Mouse (Mus musculus): ENCODE data around the gene Olfr1163. TPM values are rescaled to one million over a fixed set of nuclear protein-coding genes. Genes with fewer than 3 reads are reported as not detected.
"Not testable (repeated sequence)": the region's sequence is repeated elsewhere in the genome, so short reads cannot be mapped to it uniquely, and the experiment has no call there.

Gene Olfr1163
- not detected in 2 replicates for polyA plus RNA-seq (2012; rRNA removed)

DNA sequence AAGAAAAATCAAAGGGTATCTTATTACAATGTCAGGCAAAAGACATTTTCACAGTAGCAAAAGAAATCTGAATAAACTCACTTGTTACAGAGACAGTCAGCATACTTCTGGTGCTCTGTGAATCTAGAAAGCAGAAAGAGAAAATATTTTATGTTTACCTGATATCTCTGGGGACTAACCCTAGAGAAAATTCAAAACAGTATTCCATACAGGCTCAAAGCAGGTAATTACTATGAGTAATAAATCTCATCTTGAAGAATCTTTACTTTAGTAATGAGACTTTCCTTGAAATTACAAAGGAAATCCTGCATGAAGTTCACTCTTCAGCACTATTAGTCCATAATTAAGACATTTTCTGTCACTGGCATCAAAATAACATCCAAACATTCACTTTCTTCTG is at the start of gene Olfr1163:
Gene Olfr1163, minus strand, starts transcription at position 101 of the 400 bp plus-strand sequence.
- no peaks in the 10 kb centered on the region for H3K4me1 ChIP-seq (replicated peaks; ENCODE audit: control insufficient read depth, insufficient read depth, low read length)
- H3K4me3 ChIP-seq (ENCODE audit: control insufficient read depth, insufficient read depth, low read length), result no peak within 1 kb of the TSS
- H3K27me3 ChIP-seq (ENCODE audit: control insufficient read depth, insufficient read depth, low read length), result no peaks in the 10 kb centered on the region
- H3K36me3 ChIP-seq (ENCODE audit: control insufficient read depth, insufficient read depth, low read length), result no peaks in the 10 kb centered on the region
- TF ChIP-seq POLR2A (IDR thresholded peaks at IDR 0.05; ENCODE audit: control insufficient read depth, extremely low read depth, insufficient read depth, low read length, poor library complexity) (no peak), CTCF (IDR thresholded peaks at IDR 0.05; ENCODE audit: borderline replicate concordance, control insufficient read depth, extremely low read depth, insufficient read depth, low read length, poor library complexity) (no peak)
- no peak for DNase-seq
- no peak within 1 kb of the TSS for H3K27ac ChIP-seq (ENCODE audit: control insufficient read depth, insufficient read depth, low read length)

DNA sequence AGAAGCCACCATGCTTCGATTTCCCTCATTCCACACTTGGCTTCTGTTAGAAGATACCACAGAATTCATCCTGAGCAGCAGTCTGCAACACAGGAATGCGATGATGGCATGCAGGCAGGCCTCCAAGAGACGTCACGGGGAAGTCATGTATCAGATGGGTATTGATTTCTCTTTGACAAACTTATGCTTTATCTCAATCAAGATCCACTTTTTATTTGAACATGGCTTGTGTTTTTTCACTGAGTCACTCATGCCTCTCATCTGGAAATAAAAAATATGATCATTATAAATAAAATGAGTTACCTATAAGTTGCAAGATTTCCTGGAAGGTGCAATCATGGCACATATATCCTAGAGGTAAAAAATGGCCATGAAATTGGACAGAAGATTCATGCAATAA is 22.2 kb upstream of the Olfr1163 start, which contains the start of gene Olfr1164:
Gene Olfr1164, minus strand, starts transcription at position 101 of the 400 bp plus-strand sequence.
- H3K4me1 ChIP-seq (replicated peaks; ENCODE audit: control insufficient read depth, insufficient read depth, low read length), result no peaks in the 10 kb centered on the region
- H3K4me3 ChIP-seq (ENCODE audit: control insufficient read depth, insufficient read depth, low read length), result no peak within 1 kb of the TSS
- 78% methylated on average over 4 of the region's 4 CpGs for WGBS
- H3K27me3 ChIP-seq (ENCODE audit: control insufficient read depth, insufficient read depth, low read length), result no peaks in the 10 kb centered on the region
- no peaks in the 10 kb centered on the region for H3K36me3 ChIP-seq (ENCODE audit: control insufficient read depth, insufficient read depth, low read length)
- no peak for TF ChIP-seq POLR2A (IDR thresholded peaks at IDR 0.05; ENCODE audit: control insufficient read depth, extremely low read depth, insufficient read depth, low read length, poor library complexity)
- TF ChIP-seq CTCF (IDR thresholded peaks at IDR 0.05; ENCODE audit: borderline replicate concordance, control insufficient read depth, extremely low read depth, insufficient read depth, low read length, poor library complexity), result no peak
- no peak within 1 kb of the TSS for H3K27ac ChIP-seq (ENCODE audit: control insufficient read depth, insufficient read depth, low read length)
- no peak for DNase-seq

DNA sequence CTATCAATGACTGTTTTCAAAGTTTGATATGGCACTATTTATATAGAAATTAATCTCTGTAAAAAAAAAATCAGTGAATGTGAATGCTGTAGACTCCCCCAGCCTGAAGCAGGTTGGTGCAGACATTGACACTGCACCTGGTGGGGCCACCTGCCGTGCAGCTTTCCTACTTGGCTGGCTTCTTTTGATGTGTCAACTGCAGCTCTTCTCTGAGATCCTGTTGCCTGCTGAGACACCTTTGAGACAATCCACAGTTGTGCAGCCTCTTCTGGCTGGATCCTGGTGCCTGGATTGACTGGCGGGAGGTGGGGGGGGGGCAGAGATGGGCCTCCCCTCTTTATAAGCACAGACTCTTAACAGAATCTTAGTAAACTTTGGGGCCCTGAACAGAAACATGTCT is 8.0 kb downstream of the Olfr1163 start:
- 87% methylated on average over 2 of the region's 2 CpGs for WGBS
- H3K27me3 ChIP-seq (ENCODE audit: control insufficient read depth, insufficient read depth, low read length), result no peaks in the 10 kb centered on the region
- H3K4me1 ChIP-seq (replicated peaks; ENCODE audit: control insufficient read depth, insufficient read depth, low read length), result no peaks in the 10 kb centered on the region
- H3K36me3 ChIP-seq (ENCODE audit: control insufficient read depth, insufficient read depth, low read length), result no peaks in the 10 kb centered on the region
- TF ChIP-seq CTCF (IDR thresholded peaks at IDR 0.05; ENCODE audit: borderline replicate concordance, control insufficient read depth, extremely low read depth, insufficient read depth, low read length, poor library complexity) (no peak), POLR2A (IDR thresholded peaks at IDR 0.05; ENCODE audit: control insufficient read depth, extremely low read depth, insufficient read depth, low read length, poor library complexity) (no peak)
- no peak overlapping the region for H3K27ac ChIP-seq (ENCODE audit: control insufficient read depth, insufficient read depth, low read length)
- DNase-seq, result no peak
- no peak overlapping the region for H3K4me3 ChIP-seq (ENCODE audit: control insufficient read depth, insufficient read depth, low read length)

DNA sequence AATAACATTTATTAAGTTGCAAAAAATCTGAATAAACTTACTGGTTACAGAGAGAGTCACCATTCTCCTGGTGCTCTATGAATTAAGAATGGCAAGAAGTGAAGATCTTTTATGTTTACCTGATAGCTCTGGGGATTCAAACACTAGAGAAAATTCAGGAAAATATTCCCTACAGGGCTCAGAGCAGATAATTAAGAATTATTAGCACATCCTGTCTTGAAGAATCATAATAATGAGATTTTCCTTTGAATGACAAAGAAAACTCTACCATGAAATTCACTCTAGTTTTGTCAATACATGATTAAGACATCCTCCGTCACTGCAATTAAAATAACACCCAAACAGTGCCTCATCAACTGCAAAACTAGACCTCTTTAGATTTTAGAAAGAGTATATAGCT is 20.6 kb downstream of the Olfr1163 start, which contains the start of gene Olfr1162:
Gene Olfr1162, minus strand, starts transcription at position 101 of the 400 bp plus-strand sequence.
- no peaks in the 10 kb centered on the region for H3K36me3 ChIP-seq (ENCODE audit: control insufficient read depth, insufficient read depth, low read length)
- no peak within 1 kb of the TSS for H3K4me3 ChIP-seq (ENCODE audit: control insufficient read depth, insufficient read depth, low read length)
- 84% methylated on average over 1 of the region's 1 CpGs for WGBS
- DNase-seq, result no peak
- TF ChIP-seq CTCF (IDR thresholded peaks at IDR 0.05; ENCODE audit: borderline replicate concordance, control insufficient read depth, extremely low read depth, insufficient read depth, low read length, poor library complexity) (no peak), POLR2A (IDR thresholded peaks at IDR 0.05; ENCODE audit: control insufficient read depth, extremely low read depth, insufficient read depth, low read length, poor library complexity) (no peak)
- H3K27me3 ChIP-seq (ENCODE audit: control insufficient read depth, insufficient read depth, low read length), result no peaks in the 10 kb centered on the region
- no peaks in the 10 kb centered on the region for H3K4me1 ChIP-seq (replicated peaks; ENCODE audit: control insufficient read depth, insufficient read depth, low read length)
- H3K27ac ChIP-seq (ENCODE audit: control insufficient read depth, insufficient read depth, low read length), result no peak within 1 kb of the TSS

DNA sequence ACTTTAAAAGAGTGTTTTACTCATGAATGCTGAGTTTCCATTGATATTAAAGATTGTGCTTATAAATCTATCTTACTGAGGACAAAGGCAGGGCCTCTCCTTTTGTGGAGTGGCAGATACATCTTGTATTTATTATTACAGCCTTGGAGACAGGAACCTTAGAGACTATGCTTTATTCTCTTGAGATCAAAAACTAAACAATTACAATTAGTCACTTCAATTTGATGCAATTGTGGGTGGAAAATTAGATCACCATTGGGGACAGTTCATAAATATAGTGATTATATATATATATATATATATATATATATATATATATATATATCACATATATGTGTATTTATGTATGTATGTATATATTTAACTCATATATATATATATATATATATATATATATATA is 34.0 kb downstream of the Olfr1163 start, which contains the start of gene Olfr73:
Gene Olfr73, minus strand, starts transcription at position 101 of the 400 bp plus-strand sequence.
- TF ChIP-seq POLR2A (IDR thresholded peaks at IDR 0.05; ENCODE audit: control insufficient read depth, extremely low read depth, insufficient read depth, low read length, poor library complexity), result no peak
- TF ChIP-seq CTCF (IDR thresholded peaks at IDR 0.05; ENCODE audit: borderline replicate concordance, control insufficient read depth, extremely low read depth, insufficient read depth, low read length, poor library complexity), result no peak
- H3K27ac ChIP-seq (ENCODE audit: control insufficient read depth, insufficient read depth, low read length), result no peak within 1 kb of the TSS
- no peak within 1 kb of the TSS for H3K4me3 ChIP-seq (ENCODE audit: control insufficient read depth, insufficient read depth, low read length)
- no peaks in the 10 kb centered on the region for H3K4me1 ChIP-seq (replicated peaks; ENCODE audit: control insufficient read depth, insufficient read depth, low read length)
- no peak for DNase-seq
- H3K36me3 ChIP-seq (ENCODE audit: control insufficient read depth, insufficient read depth, low read length), result no peaks in the 10 kb centered on the region
- no peaks in the 10 kb centered on the region for H3K27me3 ChIP-seq (ENCODE audit: control insufficient read depth, insufficient read depth, low read length)

DNA sequence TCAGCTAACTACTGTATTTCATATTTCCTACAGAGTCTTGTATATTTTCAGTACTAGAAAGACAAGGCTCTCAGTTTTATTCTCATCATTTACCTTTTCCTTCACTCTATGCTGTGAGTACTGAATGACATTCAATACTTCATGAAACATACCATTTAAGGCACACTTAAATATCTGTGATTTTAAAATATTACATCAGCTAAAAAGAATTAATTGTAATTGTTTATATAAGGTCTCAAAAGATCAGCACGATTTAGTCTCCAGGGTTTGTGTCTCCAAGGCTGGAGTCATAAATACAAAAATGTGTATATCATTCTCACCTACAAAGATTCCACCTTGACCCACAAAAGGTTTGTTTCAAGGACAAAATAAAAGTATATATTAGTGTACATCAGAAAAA is 49.2 kb downstream of the Olfr1163 start, which contains the start of gene Olfr1161:
Gene Olfr1161, plus strand, starts transcription at position 301 of the 400 bp plus-strand sequence.
- not testable (repeated sequence) for DNase-seq; H3K27ac ChIP-seq (ENCODE audit: control insufficient read depth, insufficient read depth, low read length); H3K4me3 ChIP-seq (ENCODE audit: control insufficient read depth, insufficient read depth, low read length); H3K27me3 ChIP-seq (ENCODE audit: control insufficient read depth, insufficient read depth, low read length); H3K36me3 ChIP-seq (ENCODE audit: control insufficient read depth, insufficient read depth, low read length); H3K4me1 ChIP-seq (replicated peaks; ENCODE audit: control insufficient read depth, insufficient read depth, low read length)
- 82% methylated on average over 1 of the region's 1 CpGs for WGBS

Other genes with a start within 250 kb of the Olfr1163 start
- gene Olfr1148, start 241.3 kb downstream of the Olfr1163 start, polyA plus RNA-seq (2012; rRNA removed), result not detected in 2 replicates
- gene Olfr1150-ps1, start 227.8 kb downstream of the Olfr1163 start, polyA plus RNA-seq (2012; rRNA removed), result not detected in 2 replicates
- gene Olfr1151, start 216.0 kb downstream of the Olfr1163 start, polyA plus RNA-seq (2012; rRNA removed), result not detected in 2 replicates
- gene Olfr1152, start 205.3 kb downstream of the Olfr1163 start, polyA plus RNA-seq (2012; rRNA removed), result not detected in 2 replicates
- not detected in 2 replicates for gene Olfr1153, start 176.9 kb downstream of the Olfr1163 start, polyA plus RNA-seq (2012; rRNA removed)
- gene Olfr1154, start 166.7 kb downstream of the Olfr1163 start, polyA plus RNA-seq (2012; rRNA removed), result not detected in 2 replicates
- not detected in 2 replicates for gene Olfr1155, start 126.7 kb downstream of the Olfr1163 start, polyA plus RNA-seq (2012; rRNA removed)
- gene Olfr1156, start 118.7 kb downstream of the Olfr1163 start, polyA plus RNA-seq (2012; rRNA removed), result not detected in 2 replicates
- gene Olfr1157, start 103.5 kb downstream of the Olfr1163 start, polyA plus RNA-seq (2012; rRNA removed), result not detected in 2 replicates
- not detected in 2 replicates for gene Olfr74, start 97.2 kb downstream of the Olfr1163 start, polyA plus RNA-seq (2012; rRNA removed)
- not detected in 2 replicates for gene Olfr1158, start 81.7 kb downstream of the Olfr1163 start, polyA plus RNA-seq (2012; rRNA removed)
- gene Olfr1160, start 63.6 kb downstream of the Olfr1163 start, polyA plus RNA-seq (2012; rRNA removed), result not detected in 2 replicates
- gene Olfr1161, start 49.1 kb downstream of the Olfr1163 start, polyA plus RNA-seq (2012; rRNA removed), result not detected in 2 replicates
- not detected in 2 replicates for gene Olfr73, start 34.1 kb downstream of the Olfr1163 start, polyA plus RNA-seq (2012; rRNA removed)
- gene Olfr1162, start 20.7 kb downstream of the Olfr1163 start, polyA plus RNA-seq (2012; rRNA removed), result not detected in 2 replicates
- gene Olfr1164, start 22.1 kb upstream of the Olfr1163 start, polyA plus RNA-seq (2012; rRNA removed), result not detected in 2 replicates
- gene Olfr1166, start 56.4 kb upstream of the Olfr1163 start, polyA plus RNA-seq (2012; rRNA removed), result not detected in 2 replicates
- not detected in 2 replicates for gene Olfr1167, start 83.4 kb upstream of the Olfr1163 start, polyA plus RNA-seq (2012; rRNA removed)
- gene Olfr1168, start 110.0 kb upstream of the Olfr1163 start, polyA plus RNA-seq (2012; rRNA removed), result not detected in 2 replicates
- gene Olfr1170, start 156.5 kb upstream of the Olfr1163 start, polyA plus RNA-seq (2012; rRNA removed), result not detected in 2 replicates
- not detected in 2 replicates for gene Olfr1173, start 208.0 kb upstream of the Olfr1163 start, polyA plus RNA-seq (2012; rRNA removed)
- 0.05 TPM in 1 of 2 replicates, not detected in the other for gene Olfr1174-ps, start 243.3 kb upstream of the Olfr1163 start, polyA plus RNA-seq (2012; rRNA removed)

Data from thymus, adult 2 months (tissue).